Mouse (Mus musculus) spleen, adult 12 weeks (tissue): ENCODE results near the gene Pzp.

Source experiments
- DNase-seq: peaks from one replicate; pipeline ENCODE4 v3.0.0; 2022; ENCODE audit warnings: low spot score

The Pzp gene

DNA sequence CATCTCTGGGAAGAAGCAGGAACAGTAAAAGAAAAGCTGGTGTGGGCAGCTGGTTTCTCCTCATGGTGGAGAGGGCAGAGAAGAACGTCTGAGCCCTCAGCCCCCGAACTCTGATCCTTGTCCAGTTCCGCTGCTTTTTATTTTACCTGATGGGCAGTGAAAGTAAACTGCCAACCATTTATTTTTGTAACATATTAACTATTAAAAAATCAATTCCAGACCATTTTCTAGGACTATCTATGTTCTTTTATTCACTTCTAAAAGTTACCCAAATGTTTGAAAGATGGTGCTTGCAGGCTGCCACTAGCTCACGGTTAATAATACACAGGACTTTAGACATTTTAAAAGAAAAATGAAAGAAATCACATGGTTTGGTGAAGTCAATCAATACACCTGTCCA lies at the start of gene Pzp:
Pzp (minus strand) TSS at position 120 of the 400 bp plus-strand sequence.
- no peak for DNase-seq

DNA sequence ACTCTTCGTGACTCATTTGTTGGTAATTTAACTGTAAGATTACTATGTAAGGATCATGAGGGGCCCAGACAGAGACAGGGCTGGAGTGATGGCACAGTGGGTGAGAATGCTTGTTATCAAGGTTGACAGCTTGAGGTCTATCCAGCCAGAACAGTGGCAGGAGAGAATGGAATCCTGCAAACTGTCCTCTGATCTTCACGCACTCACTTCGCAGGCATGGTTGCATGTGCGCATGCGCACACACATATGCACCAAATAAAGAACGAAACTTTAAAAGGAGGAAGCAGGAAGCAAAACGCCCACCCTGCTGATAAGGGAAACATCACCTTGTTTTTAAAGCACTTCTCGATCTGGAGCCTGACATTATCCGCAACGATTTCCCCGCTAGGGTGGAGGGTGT lies 40.1 kb upstream of the Pzp start:
- DNase-seq: no peak

- no peak for DNase-seq
Observed at GRCm38 (mm10) chr6:128554049-128554448, 27.5 kb upstream of the Pzp start.

DNA sequence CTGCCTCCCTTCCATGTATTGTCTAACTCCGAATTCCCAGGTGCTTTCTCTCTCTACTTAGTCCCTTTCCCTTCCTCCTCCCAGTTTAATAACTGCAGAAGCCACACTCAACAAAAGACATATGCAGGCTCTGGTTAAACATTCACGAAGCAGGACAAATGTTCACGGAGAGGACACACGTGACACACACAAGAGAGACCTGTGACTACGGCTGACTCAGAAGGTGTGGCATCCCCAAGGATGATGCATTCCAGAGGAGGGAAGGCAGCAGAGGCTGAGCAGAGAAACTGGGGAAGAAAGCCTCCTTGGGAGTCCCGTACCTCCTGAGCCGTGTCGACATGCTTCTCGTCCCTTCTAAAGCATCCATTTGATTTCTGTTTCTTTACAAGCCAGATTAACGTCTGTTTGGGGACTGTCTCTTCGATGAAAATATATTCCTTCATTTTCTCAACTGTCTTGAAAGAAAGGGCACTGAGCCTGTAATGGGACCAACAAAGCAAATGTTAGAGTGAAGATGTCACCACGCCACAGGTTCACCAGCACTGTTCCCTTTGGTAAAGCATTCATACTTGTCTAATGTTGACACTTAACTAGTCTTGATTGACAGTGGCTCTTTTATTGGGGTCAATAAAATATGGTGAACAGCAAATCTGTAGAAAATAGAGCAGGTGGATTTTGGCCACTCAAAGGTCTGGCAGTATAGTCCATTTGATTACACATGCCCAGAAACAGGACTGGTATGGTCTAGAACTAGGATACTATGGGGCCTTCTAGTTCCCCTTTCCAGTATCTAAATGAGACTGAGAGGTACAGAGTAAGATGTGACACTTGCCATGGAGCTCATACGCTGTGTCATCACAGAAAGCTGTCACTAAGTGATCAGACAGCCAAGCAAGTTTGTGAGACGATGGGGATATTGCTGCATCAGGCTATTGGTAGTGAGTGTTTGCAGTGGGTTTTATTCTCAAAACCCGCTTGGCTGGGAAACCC lies 23.2 kb upstream of the Pzp start:
- no peak for DNase-seq

DNA sequence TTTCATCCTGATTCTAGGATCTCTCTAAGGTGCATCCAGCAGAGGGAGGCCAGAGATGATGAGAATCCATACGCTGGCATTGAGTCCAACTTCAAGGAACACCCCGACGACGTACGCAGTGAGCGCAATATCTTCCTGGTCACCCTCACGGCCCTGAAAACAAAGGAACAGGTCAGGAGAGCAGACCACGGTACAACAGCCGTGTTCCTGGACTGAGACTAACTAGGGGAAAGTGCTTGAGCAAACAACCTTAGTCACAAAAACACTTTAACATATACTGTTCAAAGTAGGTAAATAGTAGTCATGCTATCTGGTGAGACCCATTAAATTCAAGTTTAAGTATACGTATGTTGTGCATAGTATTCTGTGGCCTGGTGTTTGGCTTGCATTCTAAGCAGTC lies 22.0 kb upstream of the Pzp start:
- no peak for DNase-seq

DNA sequence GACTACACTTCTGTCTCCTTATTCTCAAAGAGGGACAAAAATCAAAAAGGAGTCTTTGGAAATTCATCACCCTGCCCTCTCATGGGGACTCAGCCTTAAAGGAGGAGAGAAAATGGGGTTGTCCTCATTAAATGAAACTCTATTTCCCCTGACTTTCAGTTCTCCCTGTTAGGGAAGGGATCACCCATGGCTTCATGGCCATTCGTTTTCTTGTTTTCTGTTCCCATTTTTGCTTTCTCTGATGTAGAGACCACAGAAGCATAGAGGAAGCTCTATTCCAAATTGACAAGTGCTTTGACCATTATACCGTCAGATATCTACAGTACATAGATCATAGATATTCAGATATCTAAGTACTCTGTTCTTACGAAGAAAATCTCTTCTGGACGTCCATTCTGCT lies 18.9 kb upstream of the Pzp start:
- no peak for DNase-seq

DNA sequence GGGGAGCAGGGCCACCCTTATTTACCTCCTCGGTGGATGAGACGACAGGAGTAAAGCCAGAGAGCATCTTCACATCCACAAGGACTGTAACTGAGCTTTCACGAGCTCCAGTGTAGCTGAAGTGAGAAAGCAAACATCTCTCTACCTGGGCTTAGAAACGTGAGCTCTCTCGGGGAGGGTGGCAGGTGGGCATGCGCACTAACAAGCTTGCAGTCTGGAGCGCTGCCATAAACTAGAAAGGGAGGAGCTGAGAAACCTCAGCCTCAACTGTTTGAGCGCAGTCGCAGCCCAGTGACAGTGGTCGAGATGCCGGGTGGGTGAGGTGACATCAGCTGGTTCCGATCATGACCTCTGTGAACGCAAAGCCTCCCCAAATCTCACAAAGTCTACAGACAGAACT lies 16.7 kb upstream of the Pzp start:
- no peak for DNase-seq

GRCm38 (mm10) chr6:128535250-128535649 lies 8.7 kb upstream of the Pzp start:
- no peak for DNase-seq

DNA sequence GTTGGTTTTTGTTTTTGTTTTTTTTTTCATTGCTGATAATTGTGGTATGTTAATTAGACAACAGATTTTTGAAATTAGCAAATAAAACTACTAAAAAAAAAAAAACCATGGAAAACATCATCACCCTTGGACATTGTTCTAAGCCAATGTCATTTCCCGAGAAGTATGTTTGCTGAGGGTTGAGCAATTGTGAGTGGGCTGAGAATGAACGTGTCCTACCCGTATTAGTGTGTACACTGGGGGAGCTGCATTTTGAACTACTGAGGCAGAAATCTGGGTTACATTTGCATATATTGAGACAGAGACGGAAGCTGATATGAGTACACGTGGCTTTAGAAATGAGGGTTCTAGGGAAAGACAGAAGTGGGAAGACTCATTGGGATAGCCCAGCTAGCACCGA lies 6.8 kb upstream of the Pzp start:
- no peak for DNase-seq

GRCm38 (mm10) chr6:128532701-128533100 lies 6.2 kb upstream of the Pzp start:
- DNase-seq: no peak

GRCm38 (mm10) chr6:128528491-128528890 lies 2.0 kb upstream of the Pzp start:
- no peak for DNase-seq

GRCm38 (mm10) chr6:128527110-128527509 lies 590 bp upstream of the Pzp start:
- DNase-seq: no peak

GRCm38 (mm10) chr6:128525801-128526200 lies 719 bp downstream of the Pzp start:
- DNase-seq: no peak

DNA sequence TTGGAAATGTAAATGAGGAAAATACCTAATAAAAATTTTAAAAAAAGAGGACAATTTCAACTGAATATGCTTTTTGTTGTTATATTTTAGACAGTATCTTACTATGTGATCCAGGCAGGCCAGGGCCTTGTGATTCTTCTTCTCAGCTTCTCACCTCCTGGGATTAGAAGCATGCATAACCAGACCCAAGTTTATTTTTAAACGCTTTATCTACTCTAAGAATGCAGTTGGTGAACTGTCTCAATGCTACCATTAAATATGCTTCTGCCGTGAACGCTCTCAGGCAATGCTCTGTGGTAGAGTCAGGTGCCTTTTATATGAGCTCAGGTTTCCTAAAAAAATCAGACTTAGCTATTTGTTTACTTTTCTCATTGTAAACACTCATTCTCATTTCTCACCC lies 3.2 kb downstream of the Pzp start:
- DNase-seq: no peak

- no peak for DNase-seq
Observed at GRCm38 (mm10) chr6:128519159-128519558, 7.4 kb downstream of the Pzp start.

DNA sequence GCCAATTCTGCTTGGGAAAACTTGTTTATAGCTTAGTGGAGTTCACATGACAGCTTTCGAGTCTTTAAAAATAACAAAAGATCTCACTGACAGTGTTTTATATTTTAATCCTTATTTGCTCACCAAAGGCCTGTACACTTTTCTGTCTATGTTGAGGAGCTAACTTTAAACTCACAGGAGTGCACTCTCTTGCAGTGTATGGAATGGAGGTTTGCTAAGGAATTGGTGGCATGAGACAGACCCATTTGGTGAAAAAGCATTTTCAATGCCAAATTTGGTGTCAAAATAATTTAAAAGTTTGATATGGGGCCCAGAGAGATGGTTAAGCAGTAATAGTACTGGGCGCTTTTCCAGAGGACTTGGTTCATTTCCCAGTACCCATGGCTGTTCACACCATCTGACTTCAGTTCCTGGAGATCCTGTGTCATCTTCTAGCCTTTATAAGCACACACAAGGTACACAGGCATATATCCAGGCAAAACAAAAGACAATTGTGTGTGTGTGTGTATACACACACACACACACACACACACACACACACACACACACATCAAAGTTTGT lies 20.8 kb downstream of the Pzp start:
- DNase-seq: no peak

GRCm38 (mm10) chr6:128504743-128505142 lies 21.8 kb downstream of the Pzp start:
- DNase-seq: no peak

DNA sequence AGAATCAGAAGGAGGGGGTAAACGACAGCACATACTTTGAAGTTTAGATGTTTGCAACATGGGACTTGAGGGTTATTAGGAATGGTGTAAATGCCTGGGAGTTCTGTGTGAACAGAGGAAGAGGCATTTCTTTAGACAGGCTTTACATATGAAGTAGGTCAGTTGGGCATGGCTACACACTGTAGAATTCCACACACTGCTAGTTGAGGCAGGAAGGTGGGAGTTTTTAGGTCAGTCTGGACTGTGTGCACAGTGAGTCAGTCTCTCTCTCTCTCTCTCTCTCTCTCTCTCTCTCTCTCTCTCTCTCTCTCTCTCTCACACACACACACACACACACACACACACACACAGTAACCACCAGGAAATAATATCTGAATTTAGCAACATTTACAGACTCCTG lies 31.2 kb downstream of the Pzp start:
- DNase-seq: no peak

DNA sequence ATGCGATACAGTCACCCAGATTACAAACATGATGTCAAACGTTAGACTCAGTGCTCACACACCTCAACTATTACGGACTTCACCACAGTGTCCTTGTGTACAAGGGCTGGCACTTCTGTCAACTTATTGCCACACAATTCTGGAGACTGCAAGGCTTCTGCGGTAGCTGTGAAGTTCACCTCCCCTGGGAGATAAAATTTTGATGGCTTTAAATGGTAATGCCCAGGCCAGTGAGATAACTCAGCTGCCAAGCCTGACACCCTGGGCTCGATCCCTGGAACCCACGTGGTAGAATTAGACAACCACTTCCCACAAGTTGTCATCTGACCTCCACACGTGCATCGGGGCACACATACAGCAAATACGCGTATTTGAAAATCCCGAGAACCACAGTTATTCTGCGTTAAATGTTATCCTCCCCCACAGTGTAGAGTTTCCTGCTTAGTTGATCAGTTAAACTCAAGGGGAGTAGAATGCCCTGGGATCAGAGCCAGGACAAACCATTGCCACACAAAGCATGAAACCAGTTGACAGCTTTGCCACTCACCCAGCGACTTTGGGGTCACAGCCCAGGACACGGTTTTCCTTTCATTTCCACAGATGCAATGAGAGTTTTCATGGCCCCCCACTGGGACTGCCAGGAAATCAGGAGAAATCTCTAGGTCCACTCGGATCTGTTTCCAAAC lies 31.7 kb downstream of the Pzp start:
- no peak for DNase-seq

- DNase-seq: no peak
Observed at GRCm38 (mm10) chr6:128491916-128492315, 34.6 kb downstream of the Pzp start.

- no peak for DNase-seq
Observed at GRCm38 (mm10) chr6:128490141-128490540, 36.4 kb downstream of the Pzp start.

GRCm38 (mm10) chr6:128487736-128488135 lies 38.8 kb downstream of the Pzp start:
- DNase-seq: no peak
